10 mouse cellular contexts compared by ENCODE assay signal in the genomic region with DNA sequence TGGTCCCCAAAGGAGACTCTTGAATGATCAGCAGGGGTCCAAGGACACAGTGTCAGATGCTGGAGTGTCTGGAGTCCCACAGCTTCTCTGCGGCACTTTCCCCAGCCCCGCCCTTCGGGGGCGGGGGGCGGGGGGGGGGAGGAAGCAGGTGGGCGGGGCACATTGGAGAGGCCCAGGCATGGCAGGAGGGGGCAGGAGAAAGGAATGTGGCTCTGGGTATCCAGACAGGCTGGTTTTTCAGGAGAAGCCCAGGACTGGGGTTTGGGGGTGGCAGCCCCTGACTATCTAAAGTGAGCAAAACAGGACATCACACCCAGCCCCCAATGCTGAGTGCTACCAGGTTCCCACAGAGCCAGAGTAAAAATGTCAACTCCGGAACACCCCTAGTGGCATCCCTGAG. TPM values are rescaled to one million over a fixed set of nuclear protein-coding genes. Genes with fewer than 3 reads are reported as not detected.
DNase-seq lines count a peak whose midpoint lies in the region; ATAC-seq and TF ChIP-seq lines count a peak whose summit lies in the region.
"Had no signal": no experiment of that assay in that cellular context is flagged by ENCODE, and none has a peak within 500 bp of the region (broad histone marks: within the 10 kb centered on the region; RNA-seq: fewer than 3 reads in every experiment).

No protein-coding gene starts in this region.

- peak; percentile 40; the same call in 1 of the 2 replicates for ATAC-seq in heart, embryonic 12.5 days (ENCODE audit: insufficient number of reproducible peaks, low FRiP score)

- WGBS in heart, embryonic 12.5 days, result 10% methylated on average over 7 of the region's 7 CpGs
- WGBS in small intestine, adult 2 months, result 17% methylated on average over 7 of the region's 7 CpGs

- no peaks in the 10 kb centered on the region for H3K9me3 ChIP-seq in heart, embryonic 12.5 days (replicated peaks)

- H3K4me2 ChIP-seq in heart, embryonic 12.5 days, result peak overlapping the region; percentile 42

- intact Hi-C loops in heart, postnatal 36 days (cut with DNase I), result no loop called here

- H3K4me3 ChIP-seq in heart, embryonic 12.5 days, result no peak overlapping the region
- peak overlapping the region; percentile 0; the same call in 1 of the 2 replicates for H3K4me3 ChIP-seq in small intestine, adult 2 months (ENCODE audit: low read depth, low read length)

- DNase-seq in heart, postnatal 36 days, result no peak
- peak; percentile 45 to 62 for DNase-seq in lung, postnatal 4 days
- DNase-seq in lung, postnatal 10 days, result no peak
- peak; percentile 27 for DNase-seq in induced T-regulatory cell, adult 2 months (ENCODE audit: low read depth)
- no peak for DNase-seq in frontal cortex, postnatal 10 days (ENCODE audit: low spot score in 2 of 2)
- no peak for DNase-seq in spleen, postnatal 14 days (ENCODE audit: low spot score in 2 of 2)
- DNase-seq: cerebellum, postnatal 25 days; layer of hippocampus, adult 9-11 months had no signal

- H3K36me3 ChIP-seq in heart, embryonic 12.5 days, result no peaks in the 10 kb centered on the region
- peaks cover 13% of the 10 kb centered on the region; the same call in 1 of the 2 replicates for H3K36me3 ChIP-seq in small intestine, adult 2 months (ENCODE audit: control insufficient read depth, insufficient read depth, low read length)

- H3K4me1 ChIP-seq in heart, embryonic 12.5 days (replicated peaks), result peaks cover 94% of the 10 kb centered on the region
- H3K4me1 ChIP-seq in small intestine, adult 2 months (ENCODE audit: control insufficient read depth, insufficient read depth, insufficient read length, low read length), result peaks cover 51% of the 10 kb centered on the region

- TF ChIP-seq CTCF in small intestine, adult 2 months (IDR thresholded peaks at IDR 0.05; ENCODE audit: extremely low read depth, insufficient read length, insufficient replicate concordance, low read depth, low read length), result no peak

- TF ChIP-seq POLR2A in small intestine, adult 2 months (IDR thresholded peaks at IDR 0.05; ENCODE audit: low read depth, low read length), result no peak

- H3K27me3 ChIP-seq in heart, embryonic 12.5 days (replicated peaks), result no peaks in the 10 kb centered on the region
- no peaks in the 10 kb centered on the region for H3K27me3 ChIP-seq in small intestine, adult 2 months (ENCODE audit: control insufficient read depth, insufficient read depth, low read length)

- 0 out of 2 replicates have a peak overlapping the region, but pooled peaks have one; percentile 34 for H3K9ac ChIP-seq in heart, embryonic 12.5 days

- peak overlapping the region; percentile 19 for H3K27ac ChIP-seq in heart, embryonic 12.5 days (ENCODE audit: poor library complexity, severe bottlenecking)
- 0 out of 2 replicates have a peak overlapping the region, but pooled peaks have one; percentile 9 for H3K27ac ChIP-seq in small intestine, adult 2 months (ENCODE audit: insufficient read depth, low read depth, low read length)

RNA-seq across cellular contexts. Expression of a gene that starts 8.1 kb away (rescaled TPM):
- 13.0 and 14.6 TPM in 2 replicates for polyA plus RNA-seq in heart, embryonic 12.5 days (2016; fragmentation: Nextera tagmentation; extraction: Ambion mirVana)
- total RNA-seq in heart, postnatal 36 days (2021), result 10 to 100 TPM; 11.2 to 12.2 TPM
- polyA plus RNA-seq in small intestine, adult 2 months (2012; rRNA removed), result 61.2 and 126 TPM in 2 replicates

RNA-seq across cellular contexts. Expression of a gene that starts 18.3 kb away (rescaled TPM):
- polyA plus RNA-seq in heart, embryonic 12.5 days (2016; fragmentation: Nextera tagmentation; extraction: Ambion mirVana), result 10.8 and 13.8 TPM in 2 replicates
- total RNA-seq in heart, postnatal 36 days (2021), result 100 to 1,000 TPM; 137 to 165 TPM
- 77.5 and 124 TPM in 2 replicates for polyA plus RNA-seq in small intestine, adult 2 months (2012; rRNA removed)

RNA-seq across cellular contexts. Expression of a gene that starts 41.2 kb away (rescaled TPM):
- 827 and 861 TPM in 2 replicates for polyA plus RNA-seq in heart, embryonic 12.5 days (2016; fragmentation: Nextera tagmentation; extraction: Ambion mirVana)
- 1,000 to 10,000 TPM; 1,105 to 1,168 TPM for total RNA-seq in heart, postnatal 36 days (2021)
- 2,309 and 4,813 TPM in 2 replicates for polyA plus RNA-seq in small intestine, adult 2 months (2012; rRNA removed)

RNA-seq across cellular contexts. Expression of a gene that starts 43.4 kb away (rescaled TPM):
- 1.7 and 3.6 TPM in 2 replicates for polyA plus RNA-seq in heart, embryonic 12.5 days (2016; fragmentation: Nextera tagmentation; extraction: Ambion mirVana)
- 1 to 10 TPM; 2.0 to 4.7 TPM for total RNA-seq in heart, postnatal 36 days (2021)
- 3.7 and 6.6 TPM in 2 replicates for polyA plus RNA-seq in small intestine, adult 2 months (2012; rRNA removed)

RNA-seq across cellular contexts. Expression of a gene that starts 50.3 kb away (rescaled TPM):
- 677 and 717 TPM in 2 replicates for polyA plus RNA-seq in heart, embryonic 12.5 days (2016; fragmentation: Nextera tagmentation; extraction: Ambion mirVana)
- 100 to 1,000 TPM; 863 to 871 TPM for total RNA-seq in heart, postnatal 36 days (2021)
- 388 and 646 TPM in 2 replicates for polyA plus RNA-seq in small intestine, adult 2 months (2012; rRNA removed)

Comparison
In these comparisons a context has a peak if more than half of its experiments do, and no peak if none do; other contexts are left out.
1. DNase-seq: peak in lung, postnatal 4 days (2 of 2) and induced T-regulatory cell, adult 2 months (single experiment); none in heart, postnatal 36 days (0 of 2), lung, postnatal 10 days (single experiment), frontal cortex, postnatal 10 days (0 of 2) and spleen, postnatal 14 days (0 of 2).